In genomic region chr11:97479085-97479484, GRCm38 (mm10) we compare ENCODE assay signal across 24 mouse cellular contexts. TPM values are rescaled to one million over a fixed set of nuclear protein-coding genes. Genes with fewer than 3 reads are reported as not detected.
DNase-seq lines count a peak whose midpoint lies in the region; ATAC-seq and TF ChIP-seq lines count a peak whose summit lies in the region.
"Had no signal": no experiment of that assay in that cellular context is flagged by ENCODE, and none has a peak within 500 bp of the region (broad histone marks: within the 10 kb centered on the region; RNA-seq: fewer than 3 reads in every experiment).

No protein-coding gene starts in this region.

- peak overlapping the region; percentile 19; the same call in 1 of the 2 replicates for H3K9ac ChIP-seq in heart, embryonic 13.5 days
- H3K9ac ChIP-seq in heart, embryonic 11.5 days (ENCODE audit: low read depth, low read length): no peak overlapping the region
- H3K9ac ChIP-seq: forebrain, postnatal 0 days; hindbrain, embryonic 12.5 days; hindbrain, embryonic 15.5 days had no signal

- no peak for ATAC-seq in heart, embryonic 13.5 days (ENCODE audit: extremely low read depth, insufficient number of reproducible peaks, low FRiP score, low TSS enrichment)
- no peak for ATAC-seq in heart, embryonic 11.5 days (replicated peaks; ENCODE audit: insufficient number of reproducible peaks, low FRiP score, low TSS enrichment)
- no peak; the same call in 1 of the 2 replicates for ATAC-seq in G1E (ENCODE audit: extremely low read depth, insufficient number of reproducible peaks, low FRiP score, poor library complexity, severe bottlenecking)
- ATAC-seq: forebrain, embryonic 14.5 days; forebrain, postnatal 0 days; intestine, postnatal 0 days; Patski had no signal

- peak; percentile 40 for DNase-seq in G1E (ENCODE audit: low spot score)
- peak; percentile 24 for DNase-seq in MEL-GATA-1-ER (ENCODE audit: extremely low read depth, low read depth)
- no peak for DNase-seq in thymus, postnatal 36 days
- no peak for DNase-seq in frontal cortex, postnatal 25 days (ENCODE audit: low spot score in 2 of 2)
- DNase-seq: B cell, adult 2 months; cerebellum, adult 18-20 months; cerebellum, adult 9-11 months; cerebellum, postnatal 25 days; gastrocnemius, postnatal 25 days had no signal

- no peak overlapping the region for H3K4me2 ChIP-seq in heart, embryonic 13.5 days
- H3K4me2 ChIP-seq in heart, embryonic 11.5 days: no peak overlapping the region
- H3K4me2 ChIP-seq: hindbrain, embryonic 12.5 days; hindbrain, embryonic 15.5 days had no signal

- 0 out of 2 replicates have a peak, but pooled peaks cover 3% of the 10 kb centered on the region for H3K4me1 ChIP-seq in heart, embryonic 13.5 days
- H3K4me1 ChIP-seq in heart, embryonic 11.5 days (ENCODE audit: control insufficient read depth, insufficient read depth, low read length): no peaks in the 10 kb centered on the region
- peaks cover 28% of the 10 kb centered on the region for H3K4me1 ChIP-seq in G1E (ENCODE audit: insufficient read depth, low read depth, low read length)
- H3K4me1 ChIP-seq: hindbrain, embryonic 12.5 days; hindbrain, embryonic 15.5 days had no signal

- no peak for TF ChIP-seq CTCF in G1E (IDR thresholded peaks at IDR 0.05; ENCODE audit: low read depth, low read length)

- H3K9me3 ChIP-seq in heart, embryonic 13.5 days: no peaks in the 10 kb centered on the region
- no peaks in the 10 kb centered on the region for H3K9me3 ChIP-seq in heart, embryonic 11.5 days (replicated peaks; ENCODE audit: control insufficient read depth, low read length)
- H3K9me3 ChIP-seq in G1E (replicated peaks): no peaks in the 10 kb centered on the region
- H3K9me3 ChIP-seq: hindbrain, embryonic 12.5 days; hindbrain, embryonic 15.5 days had no signal

- WGBS in heart, embryonic 13.5 days: 89% methylated on average over 10 of the region's 10 CpGs
- WGBS in heart, embryonic 11.5 days (ENCODE audit: insufficient replicate concordance): 90% methylated on average over 10 of the region's 10 CpGs

- no peak overlapping the region for H3K27ac ChIP-seq in heart, embryonic 13.5 days (replicated peaks)
- H3K27ac ChIP-seq in heart, embryonic 11.5 days (ENCODE audit: low read depth, low read length): no peak overlapping the region
- H3K27ac ChIP-seq: hindbrain, embryonic 12.5 days; hindbrain, embryonic 15.5 days had no signal

- H3K36me3 ChIP-seq in heart, embryonic 13.5 days: peaks cover 98% of the 10 kb centered on the region
- peaks cover 43% of the 10 kb centered on the region for H3K36me3 ChIP-seq in heart, embryonic 11.5 days (ENCODE audit: control insufficient read depth, insufficient read depth, low read length)
- H3K36me3 ChIP-seq in G1E (replicated peaks): peaks cover 84% of the 10 kb centered on the region

- H3K27me3 ChIP-seq in heart, embryonic 13.5 days (replicated peaks): no peaks in the 10 kb centered on the region
- H3K27me3 ChIP-seq in heart, embryonic 11.5 days (ENCODE audit: control insufficient read depth, insufficient read depth, low read length): no peaks in the 10 kb centered on the region
- no peaks in the 10 kb centered on the region for H3K27me3 ChIP-seq in G1E (ENCODE audit: insufficient read depth, low read length)
- H3K27me3 ChIP-seq: CH12.LX; hindbrain, embryonic 12.5 days; hindbrain, embryonic 15.5 days; Patski had no signal

- no peak overlapping the region for H3K4me3 ChIP-seq in heart, embryonic 13.5 days
- no peak overlapping the region for H3K4me3 ChIP-seq in heart, embryonic 11.5 days (ENCODE audit: low read depth, low read length)
- H3K4me3 ChIP-seq in G1E (ENCODE audit: low read depth, low read length): peak overlapping the region; percentile 53; the same call in 1 of the 2 replicates
- H3K4me3 ChIP-seq: hindbrain, embryonic 12.5 days; hindbrain, embryonic 15.5 days had no signal

RNA-seq across cellular contexts. Expression of gene 4933428G20Rik, which starts 21.1 kb away (rescaled TPM):
- polyA plus RNA-seq in heart, embryonic 13.5 days (2015; fragmentation: Nextera tagmentation; extraction: Ambion mirVana): 0.84 and 1.5 TPM in 2 replicates
- 0.11 TPM in 1 of 2 replicates, not detected in the other for polyA plus RNA-seq in heart, embryonic 11.5 days (2014; fragmentation: Nextera tagmentation; extraction: Ambion mirVana)
- not detected in 2 replicates for total RNA-seq in G1E (2014; fragmentation: Nextera tagmentation)
- not detected in 2 replicates for total RNA-seq in G1E (2017)
- polyA plus RNA-seq in G1E (2012): not detected in 2 replicates
- total RNA-seq: common myeloid progenitor, adult 5-6 weeks; gastrocnemius, adult 8-10 months; gastrocnemius, postnatal 25 days; heart, adult 18-20 months; heart, postnatal 25 days; hematopoietic stem cell, adult 5-6 weeks had no signal
- polyA plus RNA-seq: forebrain, embryonic 14.5 days; heart, embryonic 14.5 days had no signal

Comparison
In these comparisons a context has a peak if more than half of its experiments do, and no peak if none do; other contexts are left out.
1. DNase-seq: peak in G1E (single experiment) and MEL-GATA-1-ER (single experiment); none in thymus, postnatal 36 days (0 of 2) and frontal cortex, postnatal 25 days (0 of 2).